Mouse (Mus musculus): ENCODE results near the gene Ptpn22. TPM values are rescaled to one million over a fixed set of nuclear protein-coding genes. Genes with fewer than 3 reads are reported as not detected.

Gene Ptpn22
- polyA plus RNA-seq (2014; fragmentation: Illumina TruSeq; extraction: RNeasy Lipid Tissue Mini Kit (QIAGEN cat#74804); ENCODE audit: low read depth, low replicate concordance), result 11.2 TPM

DNA sequence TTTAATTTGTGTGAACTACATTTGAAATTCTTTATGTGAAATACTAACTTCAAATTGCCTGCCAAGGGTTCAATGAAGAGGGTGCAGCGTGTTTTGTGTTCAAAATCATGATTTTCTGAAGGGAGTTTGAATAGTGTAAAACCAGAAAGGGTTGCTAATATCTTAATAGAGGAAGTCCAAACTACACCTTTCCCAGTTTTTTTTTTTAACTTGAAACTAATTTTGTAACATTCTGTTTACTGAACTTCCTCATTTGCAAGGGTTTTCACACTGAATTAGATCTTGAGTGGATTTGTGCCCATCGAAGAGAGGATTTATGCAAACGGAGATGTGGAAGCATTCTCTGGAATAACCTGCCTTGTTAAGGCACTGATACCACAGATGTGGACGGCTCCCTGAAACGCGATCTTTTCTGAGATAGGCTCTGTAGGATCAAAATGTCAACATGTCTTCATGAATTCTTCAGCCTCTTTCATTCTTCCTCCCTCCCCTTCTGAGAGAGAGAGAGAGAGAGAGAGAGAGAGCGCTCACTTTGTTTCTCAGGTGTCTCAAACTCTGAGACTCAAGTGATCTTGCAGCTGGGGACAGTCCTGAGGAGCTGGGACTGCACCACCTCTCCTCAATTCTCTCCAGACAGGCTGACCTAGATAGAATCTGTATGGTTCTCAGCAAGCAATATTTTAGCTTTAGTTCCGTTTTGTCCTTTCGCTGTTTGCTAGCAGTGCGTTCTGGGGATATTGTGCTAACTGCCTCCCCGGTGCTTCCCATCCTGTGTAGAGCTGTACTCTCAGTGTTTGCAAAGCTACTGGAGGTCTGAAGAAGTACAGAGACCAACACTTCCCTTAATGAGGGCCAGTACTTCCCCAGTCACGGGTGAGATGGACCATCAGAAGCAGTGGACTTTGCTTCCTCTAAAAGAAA is at the start of gene Ptpn22:
Gene Ptpn22 (plus strand): TSS at position 915 of the 921 bp plus-strand sequence.

DNA sequence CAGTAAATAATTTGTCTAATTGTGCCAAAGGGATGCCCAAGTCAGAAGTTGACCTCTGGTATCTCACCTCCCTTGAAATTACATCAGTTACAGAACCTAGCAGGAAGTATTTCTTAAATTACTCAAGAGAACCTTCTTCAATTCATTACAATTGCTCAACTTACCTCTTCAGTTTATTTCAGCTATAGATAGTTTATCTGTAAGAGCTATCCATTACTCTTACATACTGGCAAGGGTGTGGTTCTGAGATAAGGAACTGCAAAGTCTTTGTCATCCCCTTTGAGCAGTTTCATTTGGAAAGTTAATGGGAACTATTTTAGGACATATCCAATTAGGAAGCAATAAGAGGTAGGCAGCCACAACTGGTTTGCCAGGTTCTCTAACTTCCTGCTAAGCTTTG is 27.2 kb upstream of the Ptpn22 start, which contains the start of gene Bcl2l15:
Gene Bcl2l15 (plus strand): TSS at position 176 of the 400 bp plus-strand sequence.

DNA sequence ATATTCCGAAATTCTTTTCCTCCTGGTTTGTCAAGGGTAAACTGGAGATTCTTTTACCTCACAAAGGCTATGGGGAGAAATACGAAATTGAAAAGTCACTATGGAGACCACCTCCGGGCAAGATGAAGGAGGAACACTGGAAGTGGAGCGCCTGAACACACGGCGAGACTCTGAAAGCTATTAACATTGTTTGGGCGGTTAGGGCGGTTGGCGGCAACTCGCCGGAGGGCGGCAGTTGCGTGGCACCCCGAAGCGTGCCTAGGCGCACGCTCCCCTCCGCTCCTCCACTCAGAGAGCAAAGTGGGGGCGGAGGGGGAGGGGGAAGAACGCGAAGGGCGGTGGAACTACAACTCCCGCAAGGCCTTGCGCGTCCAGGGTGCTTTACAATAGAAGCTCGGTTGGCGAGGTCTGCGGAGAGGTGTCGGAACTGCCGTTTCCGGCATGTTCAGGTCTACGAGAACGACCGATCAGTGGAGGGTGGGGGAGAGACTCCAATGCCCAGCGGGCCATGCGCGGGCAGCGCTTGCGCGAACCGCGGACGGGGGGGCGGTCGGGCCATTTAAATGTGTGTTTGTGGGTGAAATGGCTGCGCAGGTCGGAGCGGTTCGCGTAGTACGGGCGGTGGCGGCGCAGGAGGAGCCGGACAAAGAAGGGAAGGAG is 54.5 kb downstream of the Ptpn22 start, which contains the start of gene Rsbn1:
Gene Rsbn1 (plus strand): TSS at position 111 of the 660 bp plus-strand sequence.

Other genes with a start within 250 kb of the Ptpn22 start
- gene Atg4a-ps, start 213.7 kb upstream of the Ptpn22 start, polyA plus RNA-seq (2014; fragmentation: Illumina TruSeq; extraction: RNeasy Lipid Tissue Mini Kit (QIAGEN cat#74804); ENCODE audit: low read depth, low replicate concordance), result not detected
- 7.2 TPM for gene Olfml3, start 121.8 kb upstream of the Ptpn22 start, polyA plus RNA-seq (2014; fragmentation: Illumina TruSeq; extraction: RNeasy Lipid Tissue Mini Kit (QIAGEN cat#74804); ENCODE audit: low read depth, low replicate concordance)
- gene Gm10964, start 120.4 kb upstream of the Ptpn22 start, polyA plus RNA-seq (2014; fragmentation: Illumina TruSeq; extraction: RNeasy Lipid Tissue Mini Kit (QIAGEN cat#74804); ENCODE audit: low read depth, low replicate concordance), result not detected
- gene Hipk1, start 68.2 kb upstream of the Ptpn22 start, polyA plus RNA-seq (2014; fragmentation: Illumina TruSeq; extraction: RNeasy Lipid Tissue Mini Kit (QIAGEN cat#74804); ENCODE audit: low read depth, low replicate concordance), result 120 TPM
- 9.7 TPM for gene Dclre1b, start 50.4 kb upstream of the Ptpn22 start, polyA plus RNA-seq (2014; fragmentation: Illumina TruSeq; extraction: RNeasy Lipid Tissue Mini Kit (QIAGEN cat#74804); ENCODE audit: low read depth, low replicate concordance)
- 17.0 TPM for gene Ap4b1, start 50.3 kb upstream of the Ptpn22 start, polyA plus RNA-seq (2014; fragmentation: Illumina TruSeq; extraction: RNeasy Lipid Tissue Mini Kit (QIAGEN cat#74804); ENCODE audit: low read depth, low replicate concordance)
- not detected for gene Gm43064, start 50.2 kb upstream of the Ptpn22 start, polyA plus RNA-seq (2014; fragmentation: Illumina TruSeq; extraction: RNeasy Lipid Tissue Mini Kit (QIAGEN cat#74804); ENCODE audit: low read depth, low replicate concordance)
- gene Bcl2l15, start 27.2 kb upstream of the Ptpn22 start, polyA plus RNA-seq (2014; fragmentation: Illumina TruSeq; extraction: RNeasy Lipid Tissue Mini Kit (QIAGEN cat#74804); ENCODE audit: low read depth, low replicate concordance), result 0.85 TPM
- gene Rsbn1, start 54.3 kb downstream of the Ptpn22 start, polyA plus RNA-seq (2014; fragmentation: Illumina TruSeq; extraction: RNeasy Lipid Tissue Mini Kit (QIAGEN cat#74804); ENCODE audit: low read depth, low replicate concordance), result 57.3 TPM
- gene Phtf1, start 108.3 kb downstream of the Ptpn22 start, polyA plus RNA-seq (2014; fragmentation: Illumina TruSeq; extraction: RNeasy Lipid Tissue Mini Kit (QIAGEN cat#74804); ENCODE audit: low read depth, low replicate concordance), result 23.2 TPM

Data from sigmoid colon, adult 10 weeks (tissue).